Mouse (Mus musculus) spleen, embryonic (tissue): ENCODE measurements around the gene Zfand3.

Experiments
- CTCF ChIA-PET: fragments of 350-600 bp; sonication (Branson Sonifier 250); formaldehyde crosslinking; loops from one replicate; lab custom pipeline; 2022; lab: Charles Lee

The Zfand3 gene

GRCm38 (mm10) chr17:30191097-30191640 lies 186.6 kb downstream of the Zfand3 start:
- CTCF ChIA-PET, result interaction anchor here (1.1 kb wide), 1 partner anchor 29 kb away, joined by 3 read pairs; no protein-coding TSS in a partner anchor

- CTCF ChIA-PET, result no interaction called here
Measured at GRCm38 (mm10) chr17:30192416-30193005, 188.0 kb downstream of the Zfand3 start.

GRCm38 (mm10) chr17:30193615-30194014 lies 189.1 kb downstream of the Zfand3 start:
- CTCF ChIA-PET, result no interaction called here

- CTCF ChIA-PET, result no interaction called here
Measured at GRCm38 (mm10) chr17:30194091-30194490, 189.6 kb downstream of the Zfand3 start.

GRCm38 (mm10) chr17:30194629-30195445 lies 190.3 kb downstream of the Zfand3 start:
- CTCF ChIA-PET, result no interaction called here

- CTCF ChIA-PET, result interaction anchor here (0.6 to 1.1 kb wide), 2 partner anchors 29 to 1611 kb away, joined by 3 to 4 read pairs; no protein-coding TSS in a partner anchor
Measured at GRCm38 (mm10) chr17:30195591-30196183, 191.2 kb downstream of the Zfand3 start.

GRCm38 (mm10) chr17:30196401-30197279 lies 192.1 kb downstream of the Zfand3 start:
- CTCF ChIA-PET, result interaction anchor here (0.7 to 1.1 kb wide), 3 partner anchors 30 to 93 kb away, joined by 3 to 6 read pairs (median 4); no protein-coding TSS in a partner anchor

- CTCF ChIA-PET, result interaction anchor here (0.6 to 0.8 kb wide), 3 partner anchors 21 to 92 kb away, joined by 4 to 9 read pairs (median 6); no protein-coding TSS in a partner anchor
Measured at GRCm38 (mm10) chr17:30197280-30198030, 192.9 kb downstream of the Zfand3 start.

- CTCF ChIA-PET, result no interaction called here
Measured at GRCm38 (mm10) chr17:30198422-30198821, 193.9 kb downstream of the Zfand3 start.

GRCm38 (mm10) chr17:30199374-30200247 lies 195.1 kb downstream of the Zfand3 start:
- CTCF ChIA-PET, result no interaction called here

- CTCF ChIA-PET, result no interaction called here
Measured at GRCm38 (mm10) chr17:30200283-30200682, 195.8 kb downstream of the Zfand3 start.

GRCm38 (mm10) chr17:30205062-30205825 lies 200.7 kb downstream of the Zfand3 start:
- CTCF ChIA-PET, result no interaction called here

- CTCF ChIA-PET, result no interaction called here
Measured at GRCm38 (mm10) chr17:30210262-30210661, 205.7 kb downstream of the Zfand3 start.

GRCm38 (mm10) chr17:30210936-30211335 lies 206.4 kb downstream of the Zfand3 start:
- CTCF ChIA-PET, result no interaction called here

- CTCF ChIA-PET, result no interaction called here
Measured at GRCm38 (mm10) chr17:30212647-30213046, 208.1 kb downstream of the Zfand3 start.

- CTCF ChIA-PET, result no interaction called here
Measured at GRCm38 (mm10) chr17:30213371-30213770, 208.8 kb downstream of the Zfand3 start.

GRCm38 (mm10) chr17:30214393-30214792 lies 209.9 kb downstream of the Zfand3 start:
- CTCF ChIA-PET, result no interaction called here

GRCm38 (mm10) chr17:30215741-30216140 lies 211.2 kb downstream of the Zfand3 start:
- CTCF ChIA-PET, result no interaction called here
